Mouse (Mus musculus): Measurements from ENCODE around the gene Asl.

The Asl gene

GRCm38 (mm10) chr5:130029142-130029897 lies at the start of gene Asl, which contains the start of gene Crcp:
Gene Asl (minus strand): TSS chr5:130029247.
Gene Crcp (plus strand): TSS chr5:130029290.
- peak; percentile 86 for DNase-seq (ENCODE audit: extremely low spot score, low spot score)

GRCm38 (mm10) chr5:130078834-130079156 lies 49.7 kb upstream of the Asl start:
- no peak for DNase-seq (ENCODE audit: extremely low spot score, low spot score)

GRCm38 (mm10) chr5:130078096-130078833 lies 49.2 kb upstream of the Asl start:
- DNase-seq (ENCODE audit: extremely low spot score, low spot score) = no peak

- no peak for DNase-seq (ENCODE audit: extremely low spot score, low spot score)
These were observed 47.3 kb upstream of the Asl start for GRCm38 (mm10) chr5:130076396-130076795.

GRCm38 (mm10) chr5:130074491-130074890 lies 45.4 kb upstream of the Asl start:
- no peak for DNase-seq (ENCODE audit: extremely low spot score, low spot score)

- no peak for DNase-seq (ENCODE audit: extremely low spot score, low spot score)
These were observed 44.0 kb upstream of the Asl start, which contains the start of gene Tpst1 for GRCm38 (mm10) chr5:130073026-130073425. Gene Tpst1 (plus strand): TSS chr5:130073326.

GRCm38 (mm10) chr5:130067841-130068264 lies 38.8 kb upstream of the Asl start:
- DNase-seq (ENCODE audit: extremely low spot score, low spot score) = no peak

GRCm38 (mm10) chr5:130065579-130065978 lies 36.5 kb upstream of the Asl start:
- DNase-seq (ENCODE audit: extremely low spot score, low spot score) = no peak

GRCm38 (mm10) chr5:130063760-130064159 lies 34.7 kb upstream of the Asl start:
- no peak for DNase-seq (ENCODE audit: extremely low spot score, low spot score)

- no peak for DNase-seq (ENCODE audit: extremely low spot score, low spot score)
These were observed 33.0 kb upstream of the Asl start for GRCm38 (mm10) chr5:130062096-130062495.

- no peak for DNase-seq (ENCODE audit: extremely low spot score, low spot score)
These were observed 31.2 kb upstream of the Asl start for GRCm38 (mm10) chr5:130060329-130060665.

- no peak for DNase-seq (ENCODE audit: extremely low spot score, low spot score)
These were observed 30.6 kb upstream of the Asl start for GRCm38 (mm10) chr5:130059413-130060328.

- DNase-seq (ENCODE audit: extremely low spot score, low spot score) = no peak
These were observed 27.3 kb upstream of the Asl start for GRCm38 (mm10) chr5:130056303-130056702.

GRCm38 (mm10) chr5:130055688-130056087 lies 26.6 kb upstream of the Asl start:
- DNase-seq (ENCODE audit: extremely low spot score, low spot score) = no peak

- DNase-seq (ENCODE audit: extremely low spot score, low spot score) = no peak
These were observed 23.9 kb upstream of the Asl start for GRCm38 (mm10) chr5:130052955-130053354.

GRCm38 (mm10) chr5:130052510-130052909 lies 23.5 kb upstream of the Asl start:
- DNase-seq (ENCODE audit: extremely low spot score, low spot score) = no peak

- DNase-seq (ENCODE audit: extremely low spot score, low spot score) = no peak
These were observed 22.2 kb upstream of the Asl start for GRCm38 (mm10) chr5:130051073-130051860.

- DNase-seq (ENCODE audit: extremely low spot score, low spot score) = no peak
These were observed 21.4 kb upstream of the Asl start for GRCm38 (mm10) chr5:130050416-130050815.

- DNase-seq (ENCODE audit: extremely low spot score, low spot score) = no peak
These were observed 19.9 kb upstream of the Asl start for GRCm38 (mm10) chr5:130048786-130049520.

- no peak for DNase-seq (ENCODE audit: extremely low spot score, low spot score)
These were observed 18.0 kb upstream of the Asl start for GRCm38 (mm10) chr5:130047013-130047412.

Measured in neural tube, embryonic 10.5 days (tissue).